Mouse (Mus musculus) gastrocnemius, postnatal 36 days (tissue): ENCODE results near the gene Nsfl1c. TPM values are rescaled to one million over a fixed set of nuclear protein-coding genes. Genes with fewer than 3 reads are reported as not detected.

Experiments
- DNase-seq, 2 experiments: peaks; one replicate each; pipeline ENCODE4 v3.0.0; 2022
- intact Hi-C: fragments of 180-260 bp; cut with DNase I; formaldehyde crosslinking; loops from one replicate; pipeline ENCODE4 v1.15.1; 2025
- total RNA-seq, 2 experiments: library from RNA; stranded (reverse); gene quantifications; 2 replicates each; pipeline ENCODE4 v1.2.3; 2021

Gene Nsfl1c
- total RNA-seq, 2 experiments from 2014 or later: 76.2 to 77.8 TPM

DNA sequence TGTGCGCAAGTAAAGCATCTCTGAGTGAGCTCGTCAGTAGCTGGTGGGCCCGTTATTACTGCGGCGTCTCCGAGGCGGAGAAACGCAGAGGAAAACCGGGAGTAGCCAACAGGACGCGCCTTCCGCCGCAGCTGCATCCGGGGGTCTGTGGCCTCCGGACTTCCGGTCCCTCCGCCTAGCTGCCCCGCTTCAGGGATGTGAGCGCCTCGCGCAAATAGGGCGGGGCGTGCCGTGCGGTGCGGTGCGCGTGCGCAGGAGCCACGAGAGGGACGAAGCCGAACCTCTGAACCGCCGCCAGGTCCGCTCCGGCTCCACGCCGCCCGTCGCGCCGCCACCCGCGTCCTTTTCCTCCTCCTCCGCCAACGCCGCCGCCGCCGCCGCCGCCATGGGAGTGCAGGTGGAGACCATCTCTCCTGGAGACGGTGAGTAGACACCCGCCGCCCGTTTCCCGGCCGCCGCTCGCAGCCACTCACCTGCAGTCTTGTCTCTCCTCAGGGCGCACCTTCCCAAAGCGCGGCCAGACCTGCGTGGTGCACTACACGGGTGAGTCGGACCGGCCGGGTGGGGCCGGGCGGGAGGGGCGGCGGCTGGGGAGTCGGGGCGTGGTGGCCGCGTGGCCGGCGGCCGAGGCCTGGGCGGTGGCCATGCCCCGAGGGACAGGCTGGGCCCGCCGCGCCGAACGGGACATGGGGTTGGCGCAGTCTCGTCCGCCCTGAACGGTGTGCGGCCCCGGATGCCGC, 48.5 kb downstream of the Nsfl1c start, which contains the start of gene Fkbp1a:
TSS of gene Fkbp1a (plus strand) at position 161 of the 740 bp plus-strand sequence.
- DNase-seq: peak; percentile 96 to 98
- intact Hi-C loops: loop anchor here (2.0 kb wide), 1 partner anchor 48 kb away; the partner anchor contains the start of gene Nsfl1c

DNA sequence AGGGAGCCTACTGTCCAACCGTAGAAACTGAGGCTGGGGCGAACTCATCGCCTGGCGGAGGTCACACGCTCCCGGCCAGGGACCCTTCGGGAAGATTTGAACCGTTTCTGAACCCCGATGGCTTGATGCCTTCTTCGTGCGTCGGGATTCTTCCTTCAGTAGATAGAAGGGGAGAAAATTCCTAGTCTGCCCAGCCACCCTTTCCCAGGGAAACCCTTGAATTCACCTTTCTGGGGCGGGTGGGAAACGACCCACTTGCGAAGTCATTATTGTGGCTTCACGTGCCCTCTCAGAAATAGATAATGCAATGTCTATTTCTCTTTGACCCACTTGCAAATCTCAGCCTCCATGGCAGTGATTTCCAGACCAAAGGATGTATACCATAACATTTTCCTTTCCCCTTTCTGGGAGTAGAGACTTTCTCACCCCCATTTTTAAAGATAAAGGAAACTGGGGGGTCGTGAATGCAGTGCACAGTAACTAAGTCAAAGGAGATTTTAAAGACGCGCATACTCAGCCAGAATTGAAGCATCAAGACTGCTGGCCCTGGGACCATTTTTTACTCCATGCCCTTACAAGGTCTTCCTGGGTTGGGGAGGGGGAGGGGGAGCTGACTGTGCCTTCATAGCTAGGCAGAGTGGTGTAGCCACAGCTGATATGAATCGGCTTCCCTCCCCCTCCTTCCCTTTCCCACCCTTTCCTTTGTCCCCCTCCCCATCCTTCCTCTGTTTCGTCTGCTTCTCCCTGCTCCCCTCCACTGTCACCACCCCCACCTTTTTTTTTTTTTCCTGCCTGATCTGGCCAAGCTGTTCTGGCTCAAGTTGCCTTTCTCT, 49.3 kb downstream of the Nsfl1c start:
- DNase-seq: peak in 1 of 2 experiments; percentile 34
- intact Hi-C loops: loop anchor here (2.0 kb wide), 1 partner anchor 48 kb away; the partner anchor contains the start of gene Nsfl1c

DNA sequence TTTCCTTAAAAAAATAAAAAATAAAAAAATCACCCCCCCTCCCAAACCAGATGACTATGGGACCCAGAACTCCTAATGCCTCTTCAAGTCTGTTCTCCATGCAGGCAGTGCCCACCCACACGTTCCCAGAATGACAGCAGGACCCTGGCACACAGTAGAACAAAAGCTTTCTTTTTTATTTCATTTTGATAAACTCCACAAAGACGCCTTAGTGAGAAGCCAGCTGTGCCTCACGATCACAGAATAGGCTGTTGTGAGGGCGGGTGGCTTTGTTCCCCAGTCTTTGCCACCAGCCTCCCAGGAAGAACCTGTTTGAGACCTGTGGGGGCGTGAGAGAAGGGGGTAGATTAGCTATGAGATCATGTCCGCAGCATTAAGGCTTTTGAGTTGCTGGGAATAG, 50.7 kb downstream of the Nsfl1c start:
- DNase-seq: no peak
- intact Hi-C loops: no loop called here

DNA sequence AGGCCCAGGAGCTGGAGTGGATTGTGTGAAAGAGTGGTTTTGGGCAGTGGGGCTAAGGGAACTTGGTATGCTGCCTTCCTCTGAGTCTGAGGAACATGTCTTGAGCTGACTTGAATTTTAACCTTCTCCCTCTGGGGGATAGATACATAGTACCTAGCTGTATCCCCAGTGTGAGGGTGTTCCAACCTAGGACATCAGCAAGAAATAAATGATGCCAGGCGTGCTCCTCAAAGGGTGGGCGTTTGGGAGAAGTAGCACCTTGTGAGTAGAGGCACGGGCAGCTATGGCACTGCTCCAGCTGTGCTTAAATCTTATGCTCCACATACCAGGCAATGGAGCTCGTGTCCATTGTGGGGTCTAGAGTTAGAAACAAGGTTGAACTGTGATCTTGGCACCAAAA, 52.6 kb downstream of the Nsfl1c start:
- intact Hi-C loops: no loop called here
- no peak for DNase-seq

DNA sequence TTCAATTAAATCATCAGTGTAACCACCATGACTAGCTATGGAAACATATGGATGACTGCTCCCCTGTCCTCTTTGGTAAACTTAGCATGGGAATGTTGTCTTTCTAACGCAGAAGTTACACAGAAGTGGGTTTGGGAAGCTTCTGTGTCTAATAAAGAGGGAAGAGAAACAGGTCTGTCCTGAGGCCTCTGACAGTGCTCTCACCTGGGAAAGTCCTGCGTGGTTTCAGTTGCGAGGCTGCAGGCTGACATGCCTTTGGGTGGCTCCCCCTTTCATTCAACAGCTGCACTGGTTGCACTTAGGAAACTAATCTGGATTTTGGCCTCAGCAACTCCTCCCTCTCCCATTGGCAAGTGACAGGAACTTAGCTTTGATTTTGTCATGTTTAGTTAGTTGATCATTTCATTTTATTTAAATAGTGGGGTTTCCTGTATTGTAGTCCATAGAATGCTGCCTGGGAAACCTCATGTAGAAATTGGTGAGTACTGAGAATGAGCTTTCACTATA, 55.7 kb downstream of the Nsfl1c start:
- no peak for DNase-seq
- intact Hi-C loops: no loop called here

Other genes with a start within 250 kb of the Nsfl1c start
- not detected for gene 4921509C19Rik, start 18.0 kb upstream of the Nsfl1c start, total RNA-seq
- 100 to 1,000 TPM; 150 to 166 TPM for gene Fkbp1a, start 48.3 kb downstream of the Nsfl1c start, total RNA-seq
- under 1 TPM; 0.48 to 0.54 TPM for gene Sdcbp2, start 78.4 kb downstream of the Nsfl1c start, total RNA-seq
- gene Snph, start 138.4 kb downstream of the Nsfl1c start, total RNA-seq: 10 to 100 TPM; 25.7 to 33.6 TPM
- not detected for gene Rad21l, start 174.4 kb downstream of the Nsfl1c start, total RNA-seq
- gene Tmem74b, start 207.8 kb downstream of the Nsfl1c start, total RNA-seq: 1 to 10 TPM in 1 of 2 experiments, under 1 TPM in 1; 0.42 to 1.3 TPM